Comparison of ENCODE assay signal across 26 mouse cellular contexts in the genomic region with DNA sequence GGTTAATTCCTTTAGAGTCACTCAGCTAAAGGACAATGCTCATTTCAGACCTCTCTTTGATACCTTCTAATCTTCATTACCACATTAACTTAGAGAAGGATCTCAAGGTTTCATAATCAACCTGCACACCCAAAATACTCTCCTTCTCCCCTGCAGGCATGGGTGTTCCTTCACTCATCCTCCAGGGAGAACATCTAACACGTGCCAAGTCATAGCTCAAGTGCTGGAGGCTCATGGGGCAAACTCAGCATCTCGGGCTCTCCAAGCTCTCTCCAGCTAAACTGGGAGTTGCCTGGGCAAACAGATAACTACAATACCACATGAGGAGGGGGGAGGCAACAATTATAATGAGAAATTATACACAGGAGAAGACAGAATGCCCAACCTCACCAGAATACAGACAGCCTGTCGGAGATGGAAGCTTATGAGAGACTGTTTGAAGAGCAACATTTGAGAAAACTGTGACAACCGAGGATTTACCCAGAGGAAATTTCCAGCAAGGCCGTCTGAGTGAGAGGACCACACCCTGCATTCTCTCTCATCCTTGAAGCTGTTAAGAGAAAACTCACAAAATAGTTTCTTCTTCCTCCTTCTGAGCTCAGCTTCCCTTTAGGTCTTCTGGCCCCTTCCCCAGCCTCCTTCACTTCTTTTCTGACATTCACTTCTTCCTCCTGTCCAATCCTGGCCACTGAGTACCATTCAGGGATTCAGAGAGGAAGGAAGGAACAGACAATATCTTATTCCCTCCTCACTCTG. TPM values are rescaled to one million over a fixed set of nuclear protein-coding genes. Genes with fewer than 3 reads are reported as not detected.
DNase-seq lines count a peak whose midpoint lies in the region; ATAC-seq and TF ChIP-seq lines count a peak whose summit lies in the region.
"Had no signal": no experiment of that assay in that cellular context is flagged by ENCODE, and none has a peak within 500 bp of the region (broad histone marks: within the 10 kb centered on the region; RNA-seq: fewer than 3 reads in every experiment).

No protein-coding gene starts in this region.

- no peak overlapping the region; the same call in 1 of the 2 replicates for H3K9ac ChIP-seq in MEL (ENCODE audit: control insufficient read depth, low read depth, low read length, poor library complexity, severe bottlenecking)
- H3K9ac ChIP-seq: embryonic facial prominence, embryonic 15.5 days; forebrain, embryonic 12.5 days; hindbrain, embryonic 12.5 days; liver, embryonic 12.5 days; neural tube, embryonic 13.5 days had no signal

- peaks cover 0 to 38% of the 10 kb centered on the region in 2 experiments; a peak in 2 of 4 replicates for H3K36me3 ChIP-seq in MEL (ENCODE audit: control insufficient read depth in 1 of 2, insufficient read depth in 2 of 2, low read length in 2 of 2)
- no peaks in the 10 kb centered on the region for H3K36me3 ChIP-seq in macrophage (ENCODE audit: inconsistent target)
- H3K36me3 ChIP-seq: embryonic facial prominence, embryonic 15.5 days; forebrain, embryonic 12.5 days; hindbrain, embryonic 12.5 days; liver, embryonic 12.5 days; neural tube, embryonic 13.5 days had no signal

- no peak for TF ChIP-seq CTCF in layer of hippocampus, adult 2 months (conservative IDR thresholded peaks at IDR 0.05)
- no peak for TF ChIP-seq CTCF in MEL (IDR thresholded peaks at IDR 0.05 in 2 of 3, conservative IDR thresholded peaks at IDR 0.05 in 1 of 3; ENCODE audit: control insufficient read depth in 1 of 3, insufficient read depth in 1 of 3, low read depth in 2 of 3, low read length in 3 of 3, poor library complexity in 1 of 3, severe bottlenecking in 1 of 3)
- no peak for TF ChIP-seq CTCF in cerebellum, adult 2 months (IDR thresholded peaks at IDR 0.05; ENCODE audit: borderline replicate concordance, insufficient read depth, low read depth, low read length)

- H3K79me2 ChIP-seq in MEL (ENCODE audit: control insufficient read depth, insufficient read depth, low read length, poor library complexity) (no peaks in the 10 kb centered on the region), macrophage (ENCODE audit: inconsistent target) (peaks cover 94% of the 10 kb centered on the region)

- peak; percentile 55; the same call in 1 of the 2 replicates for ATAC-seq in frontal cortex, adult (ENCODE audit: low TSS enrichment)
- ATAC-seq: CD4-positive, CD25-positive, alpha-beta regulatory T cell, adult 4 months; inflammation-experienced regulatory T-cells, adult 6 months; liver, embryonic 12.5 days had no signal

- H3K4me3 ChIP-seq in layer of hippocampus, adult 2 months: no peak overlapping the region
- H3K4me3 ChIP-seq in MEL (ENCODE audit: control insufficient read depth in 1 of 2, insufficient read depth in 1 of 2, low read depth in 2 of 2, low read length in 2 of 2) (no peak overlapping the region), macrophage (ENCODE audit: inconsistent target) (no peak overlapping the region)
- H3K4me3 ChIP-seq in cerebellum, adult 2 months (replicated peaks; ENCODE audit: insufficient read depth, low read depth, low read length): no peak overlapping the region
- H3K4me3 ChIP-seq: embryonic facial prominence, embryonic 15.5 days; forebrain, embryonic 12.5 days; hindbrain, embryonic 12.5 days; left cerebral cortex, adult 2 months; liver, embryonic 12.5 days; neural tube, embryonic 13.5 days had no signal

- no peaks in the 10 kb centered on the region; a peak in 1 of 4 replicates for H3K27me3 ChIP-seq in MEL (ENCODE audit: control insufficient read depth in 1 of 2, insufficient read depth in 2 of 2, low read length in 2 of 2)
- no peaks in the 10 kb centered on the region for H3K27me3 ChIP-seq in cerebellum, adult 2 months (ENCODE audit: control insufficient read depth, insufficient read depth, low read length)
- H3K27me3 ChIP-seq: embryonic facial prominence, embryonic 15.5 days; hindbrain, embryonic 12.5 days had no signal

- no peak for TF ChIP-seq RAD21 in MEL (IDR thresholded peaks at IDR 0.05; ENCODE audit: low read depth, low read length)

- peak overlapping the region; percentile 55 for H3K27ac ChIP-seq in layer of hippocampus, adult 2 months
- H3K27ac ChIP-seq in MEL (ENCODE audit: control insufficient read depth, low read depth, low read length) (peak overlapping the region; percentile 5; the same call in 1 of the 2 replicates), macrophage (0 out of 2 replicates have a peak overlapping the region, but pooled peaks have one; percentile 15)
- no peak overlapping the region for H3K27ac ChIP-seq in cerebellum, adult 2 months (ENCODE audit: insufficient read depth, low read length)
- H3K27ac ChIP-seq: embryonic facial prominence, embryonic 15.5 days; forebrain, embryonic 12.5 days; hindbrain, embryonic 12.5 days; left cerebral cortex, adult 2 months; liver, embryonic 12.5 days; neural tube, embryonic 13.5 days; stomach, postnatal 0 days had no signal

- no peak for DNase-seq in frontal cortex, postnatal 14 days (ENCODE audit: low spot score in 2 of 2)
- DNase-seq in layer of hippocampus, adult 2 months (ENCODE audit: low spot score in 2 of 2): no peak
- no peak for DNase-seq in layer of hippocampus, adult 9-10 months (ENCODE audit: low spot score)
- DNase-seq in MEL (ENCODE audit: low read depth, low spot score): peak; percentile 36
- DNase-seq in embryo, embryonic 11 days: no peak
- DNase-seq in cerebellum, adult 2 months: no peak
- DNase-seq: cerebellum, adult 9-11 months; right cerebral cortex, postnatal 14 days; thymus, postnatal 14 days had no signal

- H3K9me3 ChIP-seq in MEL (replicated peaks; ENCODE audit: insufficient read depth, low read length): no peaks in the 10 kb centered on the region
- H3K9me3 ChIP-seq: embryonic facial prominence, embryonic 15.5 days; forebrain, embryonic 12.5 days; hindbrain, embryonic 12.5 days; liver, embryonic 12.5 days; neural tube, embryonic 13.5 days had no signal

- H3K4me1 ChIP-seq in MEL (ENCODE audit: control insufficient read depth in 1 of 2, insufficient read depth in 2 of 2, low read length in 2 of 2): peaks cover 17 to 36% of the 10 kb centered on the region in 2 experiments
- no peaks in the 10 kb centered on the region; the same call in 1 of the 2 replicates for H3K4me1 ChIP-seq in cerebellum, adult 2 months (ENCODE audit: control insufficient read depth, insufficient read depth, low read length)
- H3K4me1 ChIP-seq: embryonic facial prominence, embryonic 15.5 days; liver, embryonic 12.5 days had no signal

- peak in 1 of 2 experiments; percentile 36; a peak in 1 of 4 replicates for TF ChIP-seq EP300 in MEL (IDR thresholded peaks at IDR 0.05; ENCODE audit: low read depth in 1 of 2, low read length in 2 of 2)

- no peak for TF ChIP-seq POLR2A in MEL (IDR thresholded peaks at IDR 0.05; ENCODE audit: control insufficient read depth in 1 of 2, insufficient read depth in 1 of 2, low read depth in 1 of 2, low read length in 2 of 2, poor library complexity in 1 of 2)
- no peak for TF ChIP-seq POLR2A in cerebellum, adult 2 months (IDR thresholded peaks at IDR 0.05; ENCODE audit: borderline replicate concordance, insufficient read depth, low read length)

- WGBS in macrophage (ENCODE audit: missing documents): 44% methylated on average over 5 of the region's 5 CpGs
- WGBS in cerebellum, adult 2 months: 72% methylated on average over 5 of the region's 5 CpGs

TF ChIP-seq in MEL, 35 proteins besides CTCF, POLR2A, EP300 and RAD21 (continues in another document):
- no peak for TF ChIP-seq ZC3H11A (IDR thresholded peaks at IDR 0.05; ENCODE audit: low read depth, low read length)
- TF ChIP-seq TCF12 (IDR thresholded peaks at IDR 0.05; ENCODE audit: low read depth, low read length): no peak
- TF ChIP-seq ZMIZ1 (IDR thresholded peaks at IDR 0.05; ENCODE audit: low read depth, low read length): no peak

RNA-seq across cellular contexts. Expression of a gene that starts 9.0 kb away (rescaled TPM):
- total RNA-seq in layer of hippocampus, adult 2 months (2021): 10 to 100 TPM; 30.6 to 39.3 TPM
- 0.33 and 0.73 TPM in 2 replicates for total RNA-seq in MEL (2012; rRNA removed)
- polyA plus RNA-seq in MEL (2012; ENCODE audit: insufficient read depth in 1 of 2, insufficient read length in 2 of 2, low read depth in 1 of 2, low replicate concordance in 2 of 2, missing spikeins in 1 of 2): 1 to 10 TPM in 1 of 2 experiments, not detected in 1; 3.0 TPM
- total RNA-seq in macrophage (2018; cell fraction: chromatin; rRNA removed): 100 to 1,000 TPM in 23 of 26 experiments, 10 to 100 TPM in 3; 86.0 to 358 (median 130) TPM
- total RNA-seq in macrophage (2018; cell fraction: cytosol; rRNA removed): 10 to 100 TPM; 16.8 to 73.0 (median 26.4) TPM
- 100 to 1,000 TPM in 8 of 26 experiments, 10 to 100 TPM in 18; 41.8 to 219 (median 90.9) TPM for total RNA-seq in macrophage (2018; cell fraction: nucleus; rRNA removed)
- 18.7 to 25.4 TPM (median 20.5 TPM) in 3 replicates for polyA plus RNA-seq in macrophage (2018)
- 58.1 and 63.1 TPM in 2 replicates for polyA plus RNA-seq in cerebellum, adult 2 months (2012; rRNA removed)

RNA-seq across cellular contexts. Expression of a gene that starts 28.8 kb away (rescaled TPM):
- total RNA-seq in layer of hippocampus, adult 2 months (2021): not detected
- total RNA-seq in MEL (2012; rRNA removed): not detected in 2 replicates
- not detected for polyA plus RNA-seq in MEL (2012; ENCODE audit: insufficient read depth in 1 of 2, insufficient read length in 2 of 2, low read depth in 1 of 2, low replicate concordance in 2 of 2, missing spikeins in 1 of 2)
- not detected for total RNA-seq in macrophage (2018; cell fraction: chromatin; rRNA removed)
- total RNA-seq in macrophage (2018; cell fraction: cytosol; rRNA removed): not detected
- 1 to 10 TPM in 1 of 26 experiments, under 1 TPM in 1, not detected in 24; 0.34 to 1.0 TPM for total RNA-seq in macrophage (2018; cell fraction: nucleus; rRNA removed)
- polyA plus RNA-seq in macrophage (2018): not detected in 3 replicates
- 0.11 TPM in 1 of 2 replicates, not detected in the other for polyA plus RNA-seq in cerebellum, adult 2 months (2012; rRNA removed)
- total RNA-seq: adrenal gland, postnatal 10 days; layer of hippocampus, adult 8-10 months; left cerebral cortex, adult 2 months; monocyte, adult 5-6 weeks had no signal
- polyA plus RNA-seq: CD4-positive, CD25-positive, alpha-beta regulatory T cell, adult 4 months; embryonic facial prominence, embryonic 15.5 days; forebrain, embryonic 12.5 days; gonadal fat pad, adult 2 months; heart, embryonic 16.5 days; hindbrain, embryonic 12.5 days; inflammation-experienced regulatory T-cells, adult 6 months; limb, embryonic 11.5 days; liver, embryonic 12.5 days; neural tube, embryonic 13.5 days; stomach, postnatal 0 days had no signal

RNA-seq across cellular contexts. Expression of a gene that starts 40.0 kb away (rescaled TPM):
- total RNA-seq in layer of hippocampus, adult 2 months (2021): 10 to 100 TPM; 31.2 to 34.6 TPM
- 58.3 and 59.6 TPM in 2 replicates for total RNA-seq in MEL (2012; rRNA removed)
- polyA plus RNA-seq in MEL (2012; ENCODE audit: insufficient read depth in 1 of 2, insufficient read length in 2 of 2, low read depth in 1 of 2, low replicate concordance in 2 of 2, missing spikeins in 1 of 2) (10 to 100 TPM in 1 of 2 experiments, not detected in 1; 46.8 TPM), macrophage (2018) (27.2 to 40.6 TPM (median 35.2 TPM) in 3 replicates)
- 10 to 100 TPM in 8 of 26 experiments, 1 to 10 TPM in 18; 2.5 to 12.3 (median 7.2) TPM for total RNA-seq in macrophage (2018; cell fraction: chromatin; rRNA removed)
- 10 to 100 TPM; 18.7 to 33.6 (median 26.1) TPM for total RNA-seq in macrophage (2018; cell fraction: cytosol; rRNA removed)
- 10 to 100 TPM in 13 of 26 experiments, 1 to 10 TPM in 13; 2.3 to 13.7 (median 9.9) TPM for total RNA-seq in macrophage (2018; cell fraction: nucleus; rRNA removed)
- 41.0 and 41.6 TPM in 2 replicates for polyA plus RNA-seq in cerebellum, adult 2 months (2012; rRNA removed)

RNA-seq across cellular contexts. Expression of a gene that starts 50.7 kb away (rescaled TPM):
- not detected for total RNA-seq in layer of hippocampus, adult 2 months (2021)
- 0.03 TPM in 1 of 2 replicates, not detected in the other for total RNA-seq in MEL (2012; rRNA removed)
- polyA plus RNA-seq in MEL (2012; ENCODE audit: insufficient read depth in 1 of 2, insufficient read length in 2 of 2, low read depth in 1 of 2, low replicate concordance in 2 of 2, missing spikeins in 1 of 2) (not detected), macrophage (2018) (not detected in 3 replicates)
- not detected for total RNA-seq in macrophage (2018; cell fraction: chromatin; rRNA removed)
- not detected for total RNA-seq in macrophage (2018; cell fraction: cytosol; rRNA removed)
- total RNA-seq in macrophage (2018; cell fraction: nucleus; rRNA removed): not detected
- not detected in 2 replicates for polyA plus RNA-seq in cerebellum, adult 2 months (2012; rRNA removed)
- total RNA-seq: adrenal gland, postnatal 10 days; layer of hippocampus, adult 8-10 months; left cerebral cortex, adult 2 months; monocyte, adult 5-6 weeks had no signal
- polyA plus RNA-seq: CD4-positive, CD25-positive, alpha-beta regulatory T cell, adult 4 months; embryonic facial prominence, embryonic 15.5 days; forebrain, embryonic 12.5 days; gonadal fat pad, adult 2 months; heart, embryonic 16.5 days; hindbrain, embryonic 12.5 days; inflammation-experienced regulatory T-cells, adult 6 months; limb, embryonic 11.5 days; liver, embryonic 12.5 days; neural tube, embryonic 13.5 days; stomach, postnatal 0 days had no signal
